Mouse (Mus musculus): ENCODE measurements around the gene Bhlha15.

Bhlha15 gene

GRCm38 (mm10) chr5:144191026-144191425, 940 bp downstream of the Bhlha15 start:
- DNase-seq (ENCODE audit: low spot score) = no peak

- DNase-seq (ENCODE audit: low spot score) = no peak
Observed at GRCm38 (mm10) chr5:144192673-144193072, 2.6 kb downstream of the Bhlha15 start.

GRCm38 (mm10) chr5:144194416-144194815, 4.3 kb downstream of the Bhlha15 start:
- DNase-seq (ENCODE audit: low spot score) = no peak

GRCm38 (mm10) chr5:144195567-144195966, 5.5 kb downstream of the Bhlha15 start:
- DNase-seq (ENCODE audit: low spot score) = no peak

- DNase-seq (ENCODE audit: low spot score) = no peak
Observed at GRCm38 (mm10) chr5:144200616-144201015, 10.5 kb downstream of the Bhlha15 start.

- DNase-seq (ENCODE audit: low spot score) = no peak
Observed at GRCm38 (mm10) chr5:144202430-144202829, 12.3 kb downstream of the Bhlha15 start.

GRCm38 (mm10) chr5:144203398-144203959, 13.4 kb downstream of the Bhlha15 start:
- DNase-seq (ENCODE audit: low spot score) = no peak

GRCm38 (mm10) chr5:144204303-144204702, 14.2 kb downstream of the Bhlha15 start:
- no peak for DNase-seq (ENCODE audit: low spot score)

GRCm38 (mm10) chr5:144204911-144205310, 14.8 kb downstream of the Bhlha15 start:
- DNase-seq (ENCODE audit: low spot score) = no peak

GRCm38 (mm10) chr5:144206069-144206468, 16.0 kb downstream of the Bhlha15 start:
- no peak for DNase-seq (ENCODE audit: low spot score)

- peak; percentile 76 for DNase-seq (ENCODE audit: low spot score)
Observed at GRCm38 (mm10) chr5:144207478-144207877, 17.4 kb downstream of the Bhlha15 start.

- DNase-seq (ENCODE audit: low spot score) = peak; percentile 83
Observed at GRCm38 (mm10) chr5:144214453-144214852, 24.4 kb downstream of the Bhlha15 start.

GRCm38 (mm10) chr5:144215992-144216391, 25.9 kb downstream of the Bhlha15 start:
- no peak for DNase-seq (ENCODE audit: low spot score)

GRCm38 (mm10) chr5:144218061-144218460, 28.0 kb downstream of the Bhlha15 start:
- DNase-seq (ENCODE audit: low spot score) = no peak

GRCm38 (mm10) chr5:144219306-144219705, 29.2 kb downstream of the Bhlha15 start:
- no peak for DNase-seq (ENCODE audit: low spot score)

- no peak for DNase-seq (ENCODE audit: low spot score)
Observed at GRCm38 (mm10) chr5:144219936-144220335, 29.9 kb downstream of the Bhlha15 start.

GRCm38 (mm10) chr5:144221305-144221704, 31.2 kb downstream of the Bhlha15 start:
- DNase-seq (ENCODE audit: low spot score) = no peak

- no peak for DNase-seq (ENCODE audit: low spot score)
Observed at GRCm38 (mm10) chr5:144222811-144223502, 32.9 kb downstream of the Bhlha15 start.

GRCm38 (mm10) chr5:144223503-144223862, 33.4 kb downstream of the Bhlha15 start, which contains the start of gene Tecpr1:
Gene Tecpr1, minus strand, starts transcription at chr5:144223615.
- DNase-seq (ENCODE audit: low spot score) = peak; percentile 94

GRCm38 (mm10) chr5:144223899-144224816, 34.1 kb downstream of the Bhlha15 start:
- no peak for DNase-seq (ENCODE audit: low spot score)

- no peak for DNase-seq (ENCODE audit: low spot score)
Observed at GRCm38 (mm10) chr5:144226220-144226619, 36.1 kb downstream of the Bhlha15 start.

- DNase-seq (ENCODE audit: low spot score) = no peak
Observed at GRCm38 (mm10) chr5:144230216-144230615, 40.1 kb downstream of the Bhlha15 start.

GRCm38 (mm10) chr5:144231410-144231809, 41.3 kb downstream of the Bhlha15 start:
- no peak for DNase-seq (ENCODE audit: low spot score)

Measured in testis, postnatal 10 days (tissue).